Mouse (Mus musculus) urinary bladder, postnatal 36 days (tissue): ENCODE data around the gene Rfc2.
A peak's percentile ranks its signal among the peaks of the same experiment; 100 is the strongest.

Experiments
- DNase-seq, 2 experiments: peaks; one replicate each; pipeline ENCODE4 v3.0.0; 2022; ENCODE audit warnings: low spot score in 2 of 2, mixed read lengths in 1 of 2

Gene Rfc2

DNA sequence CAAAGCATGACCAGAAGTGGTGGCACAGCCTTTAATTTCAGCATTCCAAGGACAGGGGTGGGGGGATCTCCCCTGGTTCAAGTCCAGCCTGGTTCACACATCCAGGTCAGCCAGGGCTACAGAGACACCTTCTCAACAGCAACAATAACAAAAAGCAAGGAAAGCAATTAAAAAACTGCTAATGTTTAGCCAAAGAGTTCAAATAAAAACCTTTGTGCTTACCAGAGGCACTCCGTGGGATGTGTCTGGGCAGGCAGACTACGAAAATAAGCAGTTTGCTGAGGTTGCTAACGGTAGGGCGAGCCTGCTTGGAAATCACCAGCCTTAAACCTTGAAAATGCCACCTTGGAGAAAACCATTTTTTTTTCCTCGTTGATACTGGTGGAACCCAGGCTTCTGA is at the start of gene Rfc2:
Gene Rfc2 (plus strand): TSS at position 221 of the 400 bp plus-strand sequence.
- peak in 1 of 2 experiments; percentile 36 for DNase-seq

DNA sequence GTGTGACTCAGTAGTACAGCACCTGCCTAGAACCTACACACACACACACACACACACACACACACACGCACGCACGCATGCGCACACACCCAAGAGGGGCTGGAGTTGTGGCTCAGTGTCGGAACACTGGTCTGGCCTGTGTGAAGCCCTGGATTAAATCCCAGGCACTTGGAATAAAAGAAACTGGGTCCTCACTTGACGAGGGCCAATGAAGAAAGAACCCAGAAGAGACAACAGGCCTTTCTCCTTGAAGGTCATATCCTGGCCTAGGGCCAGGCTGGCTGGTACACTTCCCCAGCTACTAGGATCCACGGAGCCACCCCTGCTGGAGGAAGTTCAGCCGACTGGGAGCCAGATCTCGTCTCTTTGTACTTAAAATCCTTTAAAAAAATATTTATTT is 49.6 kb upstream of the Rfc2 start:
- DNase-seq, result no peak

- no peak for DNase-seq
Observed at GRCm38 (mm10) chr5:134532417-134532816, 48.7 kb upstream of the Rfc2 start.

DNA sequence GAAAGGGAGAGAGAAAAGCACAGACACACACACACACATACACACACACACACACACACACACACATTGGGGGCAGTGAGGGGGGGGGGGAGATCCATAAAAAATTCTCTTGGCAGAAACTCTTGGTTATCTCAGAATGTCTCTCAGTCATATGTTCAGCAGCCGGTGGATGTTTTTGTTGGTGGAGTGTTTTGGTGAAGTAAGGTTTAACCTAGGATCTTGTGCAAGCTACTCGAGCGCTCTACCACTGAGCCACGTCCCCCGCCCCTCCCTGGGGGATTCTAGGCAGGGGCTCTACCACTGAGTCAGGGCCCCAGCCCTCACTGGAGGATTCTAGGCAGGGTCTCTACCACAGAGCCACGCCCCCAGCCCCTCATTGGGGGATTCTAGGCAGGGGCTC is 45.1 kb upstream of the Rfc2 start:
- DNase-seq, result no peak

DNA sequence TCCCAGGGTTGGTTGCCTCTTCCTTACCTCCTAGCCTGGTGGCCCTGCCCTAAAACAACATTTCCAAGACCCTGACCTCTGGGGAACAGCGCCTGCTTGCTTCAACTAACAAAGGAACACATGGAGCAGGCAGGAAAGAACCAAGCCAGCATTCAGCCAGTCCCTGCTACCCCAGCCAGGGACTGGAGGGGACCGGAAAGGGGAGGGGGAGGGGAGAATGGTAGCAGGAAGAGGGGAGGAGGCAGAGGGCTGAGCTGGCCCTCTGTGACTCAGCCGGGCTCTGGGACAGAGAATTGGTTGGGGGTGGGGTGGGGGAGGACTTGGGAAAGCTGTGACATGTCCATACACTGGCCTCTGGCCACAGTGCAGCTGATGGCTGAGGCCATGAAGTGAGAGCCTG is 41.3 kb upstream of the Rfc2 start:
- peak; percentile 51 to 69 for DNase-seq

DNA sequence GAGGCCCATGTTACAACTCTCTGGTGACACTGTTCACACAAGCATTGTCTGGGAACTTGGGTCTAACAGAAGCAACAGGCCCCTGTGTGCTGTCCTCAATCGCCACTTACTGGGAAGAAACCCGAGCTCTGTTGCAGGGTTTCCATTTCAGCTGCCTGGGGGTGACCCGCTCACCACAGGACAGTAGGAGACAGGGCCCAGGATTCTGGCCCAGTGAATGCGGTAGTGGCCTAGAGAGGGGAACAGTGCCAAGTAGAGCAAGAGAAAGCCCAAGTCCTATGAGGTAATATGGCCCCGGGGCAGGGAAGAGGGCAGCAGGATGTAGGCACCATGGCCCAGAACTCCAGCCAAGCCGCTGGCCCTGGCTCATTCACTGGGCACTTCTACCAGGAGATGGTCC is 40.3 kb upstream of the Rfc2 start:
- DNase-seq, result peak in 1 of 2 experiments; percentile 48

- peak; percentile 55 to 72 for DNase-seq
Observed at GRCm38 (mm10) chr5:134541640-134542039, 39.5 kb upstream of the Rfc2 start.

DNA sequence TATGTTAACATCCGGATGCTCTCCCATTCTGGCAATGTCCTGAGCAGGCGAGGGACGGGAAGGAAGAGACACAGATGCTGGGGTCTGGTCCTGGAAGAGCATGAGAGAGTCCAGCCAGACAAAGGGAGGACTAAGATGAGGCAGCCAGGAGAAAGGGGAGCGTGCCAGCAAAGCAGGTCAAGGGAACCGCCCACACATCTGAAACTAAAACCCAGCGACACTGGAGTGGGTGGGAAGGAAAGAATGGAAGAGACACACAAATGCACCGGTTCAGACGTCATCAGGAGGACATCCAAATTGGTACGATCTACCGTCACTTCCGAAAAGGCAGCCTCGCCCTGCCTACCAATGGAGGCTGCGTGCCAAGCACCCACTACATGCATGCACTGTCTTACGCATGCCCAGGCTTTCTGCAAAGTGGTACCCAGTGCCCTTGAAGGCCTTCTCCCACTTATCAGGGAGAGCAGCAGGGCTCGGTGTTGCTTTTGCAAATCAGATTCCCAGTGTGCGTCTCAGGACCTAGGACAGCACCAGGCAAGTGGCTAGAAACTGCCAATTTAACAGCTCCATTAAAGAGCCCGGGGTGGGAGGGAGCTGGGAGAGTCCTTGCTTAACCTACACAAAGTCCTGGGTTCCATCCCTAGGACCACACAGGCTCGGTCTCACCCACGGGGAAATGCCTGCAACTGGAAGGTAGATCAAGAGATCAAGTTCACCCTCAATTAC is 36.5 kb upstream of the Rfc2 start:
- DNase-seq, result no peak

GRCm38 (mm10) chr5:134545242-134545629 is 35.9 kb upstream of the Rfc2 start:
- no peak for DNase-seq

DNA sequence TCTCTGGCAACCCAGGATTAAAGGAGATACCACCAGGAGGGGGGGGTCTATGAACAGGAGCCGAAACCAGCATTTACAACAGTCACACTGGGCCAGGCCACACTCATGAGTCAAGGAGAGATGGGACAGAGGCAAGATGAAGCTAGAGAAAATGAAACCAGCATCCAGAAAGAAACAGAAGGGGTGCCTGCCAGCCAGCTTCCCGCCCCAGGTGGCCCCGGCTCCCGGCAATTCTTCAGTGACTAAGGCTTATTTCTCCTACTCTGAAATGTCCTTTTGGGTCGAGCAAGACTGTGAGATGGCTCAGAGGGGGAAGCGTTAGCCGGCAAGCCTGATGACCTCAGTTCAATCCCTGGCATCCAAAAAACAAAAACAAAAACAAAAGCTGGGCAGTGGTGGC is 34.4 kb upstream of the Rfc2 start:
- DNase-seq, result no peak

DNA sequence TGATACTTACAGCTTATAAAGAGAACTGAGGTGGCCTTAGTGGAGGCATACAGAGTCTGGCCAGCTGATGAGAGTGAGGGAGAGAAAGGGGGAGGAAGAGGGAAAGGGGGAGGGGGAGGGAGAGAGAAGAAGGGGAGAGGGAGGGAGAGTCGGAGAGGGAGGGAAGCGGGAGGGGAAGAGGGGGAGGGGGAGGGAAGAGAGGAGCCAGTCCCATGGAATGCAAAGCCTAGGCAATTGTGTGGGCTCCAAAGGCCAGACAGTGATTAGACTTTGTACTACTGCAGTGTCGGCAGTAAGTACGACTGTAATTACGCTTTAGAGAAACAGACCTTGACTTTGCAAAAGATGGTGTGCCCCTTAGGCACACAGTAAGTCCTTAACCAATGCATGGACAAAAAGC is 32.9 kb upstream of the Rfc2 start:
- DNase-seq, result no peak

- no peak for DNase-seq
Observed at GRCm38 (mm10) chr5:134549640-134550168, 31.5 kb upstream of the Rfc2 start.

GRCm38 (mm10) chr5:134550836-134551232 is 30.3 kb upstream of the Rfc2 start:
- no peak for DNase-seq

- no peak for DNase-seq
Observed at GRCm38 (mm10) chr5:134551233-134552109, 29.7 kb upstream of the Rfc2 start.

GRCm38 (mm10) chr5:134552110-134552972 is 28.8 kb upstream of the Rfc2 start, which contains the start of gene Clip2:
Clip2 (minus strand) TSS chr5:134552434.
- peak; percentile 98 to 99 for DNase-seq

- DNase-seq, result no peak
Observed at GRCm38 (mm10) chr5:134553951-134554546, 27.1 kb upstream of the Rfc2 start.

DNA sequence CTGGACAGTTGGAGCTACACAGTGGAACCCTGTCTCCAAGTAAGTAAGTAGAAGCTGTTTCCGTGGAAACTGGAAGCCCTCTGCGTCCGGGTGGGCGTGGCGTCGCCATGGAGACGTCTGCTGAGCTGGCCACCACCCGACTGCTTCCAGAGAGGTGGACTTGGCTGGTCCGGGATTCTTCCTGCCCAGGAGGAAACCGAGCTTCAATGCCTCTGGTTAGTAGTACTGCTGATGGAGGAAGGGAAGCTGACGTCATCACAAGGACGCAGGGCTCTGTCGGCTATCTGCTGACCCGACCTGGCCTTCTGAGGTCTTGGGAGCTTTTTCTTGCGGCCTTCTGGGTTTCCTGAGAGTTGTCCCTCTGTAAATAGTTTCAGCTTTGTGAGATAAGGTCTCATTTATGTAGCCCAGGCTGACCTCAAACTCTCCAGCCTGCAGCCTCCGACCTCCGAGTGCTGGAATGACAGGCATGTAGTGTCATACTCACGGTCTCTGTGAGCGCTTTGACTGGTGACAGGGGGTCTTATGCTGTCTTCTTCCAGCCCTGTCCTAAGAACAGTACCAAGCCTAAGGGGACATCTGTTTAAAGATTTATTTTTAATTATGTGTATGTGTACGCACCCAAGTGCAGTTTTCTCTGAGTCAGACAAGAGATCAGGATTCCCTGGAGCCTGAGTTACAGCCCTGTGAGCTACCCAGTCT is 25.6 kb upstream of the Rfc2 start:
- peak in 1 of 2 experiments; percentile 66 for DNase-seq

GRCm38 (mm10) chr5:134560071-134560449 is 21.1 kb upstream of the Rfc2 start, which contains the start of gene Syna:
Syna (minus strand) TSS chr5:134560171.
- DNase-seq, result no peak

GRCm38 (mm10) chr5:134560450-134561171 is 20.6 kb upstream of the Rfc2 start:
- no peak for DNase-seq

DNA sequence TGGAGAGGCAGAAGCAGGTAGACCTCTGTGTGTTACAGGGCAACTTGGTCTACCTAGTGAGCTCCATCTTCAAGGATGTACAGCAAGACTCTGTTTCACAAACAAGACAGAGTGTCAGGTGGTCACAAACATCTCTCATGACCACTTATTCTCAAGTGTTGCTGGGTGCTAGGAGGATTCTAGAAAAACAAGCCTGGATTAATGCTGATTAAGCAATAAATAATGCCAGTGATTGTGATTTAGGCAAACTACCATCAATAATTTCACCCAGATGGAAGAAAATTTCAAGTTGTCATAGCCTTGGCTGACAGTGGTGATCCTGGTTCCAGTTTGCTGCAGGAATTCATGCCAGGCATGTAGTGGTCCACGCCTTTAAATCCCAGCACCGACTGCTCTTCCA is 16.9 kb upstream of the Rfc2 start:
- no peak for DNase-seq
